Mouse (Mus musculus): ENCODE results near the gene Rfx4.

Gene Rfx4

GRCm38 (mm10) chr10:84758483-84759431, 2.9 kb downstream of the Rfx4 start:
- DNase-seq (ENCODE audit: low read depth, low spot score) = no peak

GRCm38 (mm10) chr10:84759511-84760117, 3.8 kb downstream of the Rfx4 start:
- DNase-seq (ENCODE audit: low read depth, low spot score) = no peak

- no peak for DNase-seq (ENCODE audit: low read depth, low spot score)
Measured at GRCm38 (mm10) chr10:84760118-84761111, 4.6 kb downstream of the Rfx4 start.

GRCm38 (mm10) chr10:84768766-84769165, 12.9 kb downstream of the Rfx4 start:
- DNase-seq (ENCODE audit: low read depth, low spot score) = no peak

GRCm38 (mm10) chr10:84772380-84773130, 16.7 kb downstream of the Rfx4 start:
- no peak for DNase-seq (ENCODE audit: low read depth, low spot score)

GRCm38 (mm10) chr10:84773889-84774288, 18.0 kb downstream of the Rfx4 start:
- DNase-seq (ENCODE audit: low read depth, low spot score) = no peak

GRCm38 (mm10) chr10:84774573-84774972, 18.7 kb downstream of the Rfx4 start:
- DNase-seq (ENCODE audit: low read depth, low spot score) = no peak

- DNase-seq (ENCODE audit: low read depth, low spot score) = no peak
Measured at GRCm38 (mm10) chr10:84777109-84777508, 21.2 kb downstream of the Rfx4 start.

- no peak for DNase-seq (ENCODE audit: low read depth, low spot score)
Measured at GRCm38 (mm10) chr10:84777974-84778373, 22.1 kb downstream of the Rfx4 start.

GRCm38 (mm10) chr10:84780828-84781227, 25.0 kb downstream of the Rfx4 start:
- DNase-seq (ENCODE audit: low read depth, low spot score) = no peak

- DNase-seq (ENCODE audit: low read depth, low spot score) = no peak
Measured at GRCm38 (mm10) chr10:84785339-84785738, 29.5 kb downstream of the Rfx4 start.

GRCm38 (mm10) chr10:84790323-84790722, 34.5 kb downstream of the Rfx4 start:
- no peak for DNase-seq (ENCODE audit: low read depth, low spot score)

GRCm38 (mm10) chr10:84791181-84791580, 35.3 kb downstream of the Rfx4 start:
- no peak for DNase-seq (ENCODE audit: low read depth, low spot score)

- DNase-seq (ENCODE audit: low read depth, low spot score) = no peak
Measured at GRCm38 (mm10) chr10:84801521-84801920, 45.7 kb downstream of the Rfx4 start.

GRCm38 (mm10) chr10:84803216-84803844, 47.5 kb downstream of the Rfx4 start:
- no peak for DNase-seq (ENCODE audit: low read depth, low spot score)

- DNase-seq (ENCODE audit: low read depth, low spot score) = no peak
Measured at GRCm38 (mm10) chr10:84805576-84805975, 49.7 kb downstream of the Rfx4 start.

GRCm38 (mm10) chr10:84807206-84807605, 51.3 kb downstream of the Rfx4 start:
- DNase-seq (ENCODE audit: low read depth, low spot score) = no peak

GRCm38 (mm10) chr10:84810030-84810849, 54.4 kb downstream of the Rfx4 start:
- DNase-seq (ENCODE audit: low read depth, low spot score) = no peak

- DNase-seq (ENCODE audit: low read depth, low spot score) = no peak
Measured at GRCm38 (mm10) chr10:84811171-84811912, 55.5 kb downstream of the Rfx4 start.

Measured in c-Kit-negative CD71-positive TER-119-positive erythroid progenitor cells, embryonic 14.5 days (primary cell).